Mouse (Mus musculus): ENCODE measurements around the gene Svop.

DNA sequence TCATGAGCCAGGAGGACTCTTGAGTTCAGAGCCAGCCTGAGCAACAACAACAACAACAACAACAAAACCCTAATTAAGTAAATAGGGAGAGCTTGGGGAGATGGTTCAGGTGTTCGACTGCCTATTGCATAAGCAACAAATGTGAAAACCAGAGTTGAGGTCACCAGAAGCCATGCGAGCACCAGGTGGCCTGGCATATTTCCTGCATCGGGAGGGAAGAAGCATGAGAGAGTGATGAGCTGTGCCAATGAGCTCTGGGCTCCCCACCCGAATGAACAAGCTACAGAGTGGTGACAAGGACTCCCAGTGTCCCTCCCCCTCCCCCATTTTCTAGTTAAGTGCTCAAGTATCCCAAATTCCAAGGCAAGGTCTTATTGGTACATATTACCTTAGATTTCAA is 10.5 kb upstream of the Svop start:
- TF ChIP-seq TAL1 (IDR thresholded peaks at IDR 0.05; ENCODE audit: low read length) (no peak), GATA1 (IDR thresholded peaks at IDR 0.05; ENCODE audit: low read length) (no peak)

All from erythroblast, embryonic 14.5 days (primary cell).